ENCODE assay signal across 8 mouse cellular contexts in genomic region chr13:73822187-73822800, GRCm38 (mm10). TPM values are rescaled to one million over a fixed set of nuclear protein-coding genes. Genes with fewer than 3 reads are reported as not detected.
DNase-seq lines count a peak whose midpoint lies in the region; ATAC-seq and TF ChIP-seq lines count a peak whose summit lies in the region.

No protein-coding gene starts in this region.

- no peak for ATAC-seq in heart, embryonic 12.5 days (ENCODE audit: insufficient number of reproducible peaks, low FRiP score)

- H3K9me3 ChIP-seq in heart, embryonic 12.5 days (replicated peaks) = no peaks in the 10 kb centered on the region
- no peaks in the 10 kb centered on the region for H3K9me3 ChIP-seq in ES-E14 (ENCODE audit: control insufficient read depth, insufficient read depth, low read depth, low read length)

- no peaks in the 10 kb centered on the region for H3K36me3 ChIP-seq in heart, embryonic 12.5 days
- 0 out of 2 replicates have a peak, but pooled peaks cover 3% of the 10 kb centered on the region for H3K36me3 ChIP-seq in ES-E14 (ENCODE audit: control insufficient read depth, insufficient read depth, low read length, poor library complexity, severe bottlenecking)

- no peak overlapping the region for H3K4me2 ChIP-seq in heart, embryonic 12.5 days

- no peak overlapping the region for H3K27ac ChIP-seq in heart, embryonic 12.5 days (ENCODE audit: poor library complexity, severe bottlenecking)
- no peak overlapping the region for H3K27ac ChIP-seq in ES-E14 (ENCODE audit: insufficient read depth, low read depth, low read length, poor library complexity, severe bottlenecking)

- WGBS in heart, embryonic 12.5 days = 58% methylated on average over 4 of the region's 4 CpGs

- H3K27me3 ChIP-seq in heart, embryonic 12.5 days (replicated peaks) = no peaks in the 10 kb centered on the region

- H3K4me1 ChIP-seq in heart, embryonic 12.5 days (replicated peaks) = no peaks in the 10 kb centered on the region
- no peaks in the 10 kb centered on the region for H3K4me1 ChIP-seq in ES-E14 (ENCODE audit: control insufficient read depth in 2 of 2, insufficient read depth in 2 of 2, low read length in 2 of 2, poor library complexity in 1 of 2)

- in situ Hi-C loops in ES-E14 (cut with MboI; ENCODE audit: low sequenced_read_pairs in 2 of 2, unreplicated experiment in 2 of 2) = no loop called here

- H3K9ac ChIP-seq in heart, embryonic 12.5 days = no peak overlapping the region
- H3K9ac ChIP-seq in ES-E14 (ENCODE audit: insufficient read depth, low read depth, low read length, poor library complexity, severe bottlenecking) = no peak overlapping the region

- DNase-seq in heart, adult 8-10 months (ENCODE audit: low spot score) = peak; percentile 69
- DNase-seq in ES-E14 (ENCODE audit: low read depth, low spot score) = peak; percentile 51
- DNase-seq in c-Kit-positive CD71-positive TER-119-positive erythroid progenitor cells, embryonic 14.5 days (ENCODE audit: low spot score) = peak; percentile 33
- peak; percentile 71 for DNase-seq in gastrocnemius, adult 18-20 months (ENCODE audit: low spot score)
- peak; percentile 71 to 88 for DNase-seq in kidney, postnatal 36 days
- DNase-seq in lung, postnatal 36 days = peak; percentile 84
- peak; percentile 42 to 77 for DNase-seq in spleen, postnatal 4 days (ENCODE audit: low spot score in 2 of 2)

- no peak overlapping the region for H3K4me3 ChIP-seq in heart, embryonic 12.5 days
- H3K4me3 ChIP-seq in ES-E14 (ENCODE audit: insufficient read depth in 1 of 2, low read depth in 1 of 2, low read length in 2 of 2, poor library complexity in 1 of 2, severe bottlenecking in 1 of 2) = no peak overlapping the region

TF ChIP-seq in ES-E14, 5 proteins besides CTCF, POLR2A, EP300 and RAD21:
- TF ChIP-seq ZC3H11A (IDR thresholded peaks at IDR 0.05; ENCODE audit: borderline replicate concordance, low read depth, low read length) = no peak
- no peak for TF ChIP-seq HCFC1 (IDR thresholded peaks at IDR 0.05; ENCODE audit: borderline replicate concordance, insufficient read depth, low read length)

RNA-seq across cellular contexts. Expression of gene Nkd2, which starts 25.1 kb away (rescaled TPM):
- 1 to 10 TPM in 3 of 4 experiments, under 1 TPM in 1; 0.75 to 1.9 (median 1.2) TPM for total RNA-seq in heart, adult 8-10 months (2022)
- 4.9 and 5.5 TPM in 2 replicates for polyA plus RNA-seq in heart, embryonic 12.5 days (2016; fragmentation: Nextera tagmentation; extraction: Ambion mirVana)
- 1.8 and 2.6 TPM in 2 replicates for total RNA-seq in ES-E14 (2012; rRNA removed)
- total RNA-seq in gastrocnemius, adult 18-20 months (2021) = 1 to 10 TPM in 1 of 2 experiments, under 1 TPM in 1; 0.80 to 1.1 TPM

Comparison
In these comparisons a context has a peak if more than half of its experiments do, and no peak if none do; other contexts are left out.
1. DNase-seq: peak in every context shown above with its lines; median percentile 84 in lung, postnatal 36 days; 80 in kidney, postnatal 36 days; 71 in gastrocnemius, adult 18-20 months; 69 in heart, adult 8-10 months; 60 in spleen, postnatal 4 days; 51 in ES-E14; 33 in c-Kit-positive CD71-positive TER-119-positive erythroid progenitor cells, embryonic 14.5 days.